Mouse (Mus musculus) embryonic facial prominence, embryonic 14.5 days (tissue): Measurements from ENCODE around the gene Mdn1. TPM values are rescaled to one million over a fixed set of nuclear protein-coding genes. Genes with fewer than 3 reads are reported as not detected.

Experiments used
- ATAC-seq: fragments of 200-750 bp; cut with Nextera tagmentation; 2 replicates; pipeline ENCODE4 v1.8.0; 2017; ENCODE audit warnings: low read depth, moderate number of reproducible peaks, moderate TSS enrichment
- DNase-seq: peaks from one replicate; pipeline ENCODE4 v3.0.0-alpha.2; 2015; ENCODE audit warnings: low spot score
- H3K27ac ChIP-seq: fragments of 300-500 bp; sonication (generic); replicated peaks from 2 replicates; pipeline ENCODE4 v1.5.1; 2014; ENCODE audit warnings: low read depth, mild to moderate bottlenecking, low read length, moderate library complexity
- H3K27me3 ChIP-seq: fragments of 300-500 bp; sonication (generic); replicated peaks from 2 replicates; pipeline ENCODE4 v1.6.1; 2014; ENCODE audit warnings: low read length; ENCODE audit not compliant: control insufficient read depth, insufficient read depth
- H3K36me3 ChIP-seq: fragments of 300-500 bp; sonication (generic); 2 replicates; pipeline ENCODE4 v1.6.1; 2014; ENCODE audit warnings: low read length, mixed read lengths; ENCODE audit not compliant: control insufficient read depth, insufficient read depth
- H3K4me1 ChIP-seq: fragments of 300-500 bp; sonication (generic); 2 replicates; pipeline ENCODE4 v1.6.1; 2014; ENCODE audit warnings: antibody characterized with exemption, low read length; ENCODE audit not compliant: control insufficient read depth, insufficient read depth
- H3K4me2 ChIP-seq: fragments of 300-500 bp; sonication (generic); 2 replicates; pipeline ENCODE4 v1.6.1; 2014; ENCODE audit warnings: low read depth, mild to moderate bottlenecking, low read length, moderate library complexity, mixed read lengths
- H3K4me3 ChIP-seq: fragments of 300-500 bp; sonication (generic); 2 replicates; pipeline ENCODE4 v1.5.1; 2014; ENCODE audit warnings: low read depth, mild to moderate bottlenecking, low read length
- H3K9ac ChIP-seq: fragments of 300-500 bp; sonication (generic); 2 replicates; pipeline ENCODE4 v1.6.1; 2014; ENCODE audit warnings: low read depth, mild to moderate bottlenecking, low read length, moderate library complexity, mixed read lengths
- H3K9me3 ChIP-seq: fragments of 300-500 bp; sonication (generic); 2 replicates; pipeline ENCODE4 v1.6.1; 2016; ENCODE audit warnings: low read length; ENCODE audit not compliant: control insufficient read depth
- WGBS: fragments of 180-500 bp; shearing (Covaris S2); extraction: QIAGEN DNeasy Blood & Tissue Kit; methylation state at CpG from one replicate; pipeline ENCODE4 v1.1.7; 2014; 5-methylcytosine and 5-hydroxymethylcytosine counted together
- polyA plus RNA-seq: library from polyadenylated mRNA; unstranded; fragments of >200 nt; fragmentation: Nextera tagmentation; extraction: Ambion mirVana; gene quantifications from 2 replicates; pipeline ENCODE4 v1.2.1, GENCODE M21; 2014

Mdn1 gene
- polyA plus RNA-seq, 1 experiment from 2014 or later: 15.2 TPM

DNA sequence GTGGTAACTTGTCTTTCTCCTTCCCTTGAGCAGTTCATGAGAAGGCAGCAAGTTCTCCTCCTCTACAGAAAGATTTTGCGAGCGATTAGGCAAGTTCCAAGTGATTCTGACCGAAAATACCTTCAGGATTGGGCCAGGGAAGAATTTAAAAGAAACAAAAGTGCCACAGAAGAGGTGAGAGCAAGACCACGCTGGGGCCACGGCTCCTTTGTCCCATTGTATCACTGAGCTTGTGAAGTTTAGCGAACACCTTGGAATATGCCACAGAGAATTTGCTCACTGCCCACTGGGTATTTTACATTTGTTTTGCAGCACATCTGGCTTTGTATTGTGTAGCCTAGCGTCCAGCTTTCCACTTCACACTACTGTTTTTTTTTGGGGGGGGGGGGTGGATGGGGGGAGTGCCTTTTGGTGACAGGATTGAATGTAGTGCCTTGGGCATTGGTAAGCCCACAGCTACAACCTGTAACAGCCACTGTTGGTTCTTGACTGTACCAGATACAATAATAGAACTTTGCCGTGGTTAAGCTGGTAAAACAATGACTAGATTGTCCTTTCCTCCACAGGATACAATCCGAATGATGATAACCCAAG, 143.8 kb downstream of the Mdn1 start:
- Histone ChIP-seq H3K4me1 (peaks cover 6% of the 10 kb centered on the region; the same call in 1 of the 2 replicates), H3K36me3 (0 out of 2 replicates have a peak, but pooled peaks cover 7% of the 10 kb centered on the region), H3K4me3 (peak overlapping the region; percentile 75), H3K9me3 (no peaks in the 10 kb centered on the region), H3K27me3 (no peaks in the 10 kb centered on the region), H3K27ac (peak overlapping the region; percentile 98), H3K9ac (peak overlapping the region; percentile 89), H3K4me2 (peak overlapping the region; percentile 57)
- DNase-seq (no peak), ATAC-seq (peak; percentile 50; the same call in 1 of the 2 replicates)
- 5% methylated on average over 9 of the region's 9 CpGs for WGBS

DNA sequence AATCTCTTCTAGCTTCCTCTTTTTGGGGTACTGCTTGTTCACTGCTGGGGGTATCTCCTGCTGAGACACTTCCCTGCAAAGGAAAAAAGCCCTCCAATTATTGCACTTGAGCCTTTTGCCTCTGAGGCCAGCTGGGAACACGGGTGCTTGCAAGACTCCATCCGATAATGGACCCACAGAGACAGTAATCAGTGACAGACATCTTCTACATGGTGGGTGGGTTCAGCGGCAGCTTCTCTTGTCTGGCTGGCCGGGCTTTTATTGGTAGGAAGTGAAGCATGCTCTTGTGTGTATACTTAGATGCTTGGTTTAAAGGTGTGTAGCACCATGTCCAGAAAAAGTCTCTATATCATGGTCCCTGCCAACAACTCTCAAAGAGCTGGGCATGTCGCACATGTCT, 160.6 kb downstream of the Mdn1 start:
- ATAC-seq (no peak), DNase-seq (no peak)
- Histone ChIP-seq H3K4me2 (no peak overlapping the region), H3K27ac (no peak overlapping the region), H3K9ac (no peak overlapping the region), H3K9me3 (no peaks in the 10 kb centered on the region), H3K4me1 (no peaks in the 10 kb centered on the region), H3K36me3 (no peaks in the 10 kb centered on the region), H3K27me3 (no peaks in the 10 kb centered on the region), H3K4me3 (no peak overlapping the region)
- WGBS: 65% methylated on average over 5 of the region's 5 CpGs

DNA sequence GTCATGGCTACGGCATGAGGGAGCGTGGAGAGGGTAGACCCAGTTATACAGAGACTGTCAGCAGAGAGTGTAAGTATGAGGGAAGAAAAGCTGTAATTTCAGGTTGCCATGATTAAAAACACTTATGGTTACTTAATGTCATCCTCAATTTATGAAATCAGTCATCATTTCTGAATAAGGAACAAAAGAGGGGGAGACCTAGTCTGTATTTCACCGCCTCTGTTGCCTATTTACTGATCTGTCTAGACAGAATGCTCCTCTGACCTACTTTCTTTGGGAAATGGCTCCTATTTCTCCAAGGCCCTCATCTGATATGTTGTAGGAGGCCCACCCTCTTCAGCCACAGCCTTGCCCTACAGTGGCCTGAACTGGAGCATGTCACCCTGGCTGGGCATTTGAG, 163.8 kb downstream of the Mdn1 start:
- no peak for DNase-seq
- Histone ChIP-seq H3K9ac (no peak overlapping the region), H3K36me3 (no peaks in the 10 kb centered on the region), H3K4me3 (no peak overlapping the region), H3K9me3 (no peaks in the 10 kb centered on the region), H3K4me2 (no peak overlapping the region), H3K4me1 (no peaks in the 10 kb centered on the region), H3K27ac (no peak overlapping the region), H3K27me3 (no peaks in the 10 kb centered on the region)
- ATAC-seq: no peak
- 85% methylated on average over 3 of the region's 3 CpGs for WGBS

DNA sequence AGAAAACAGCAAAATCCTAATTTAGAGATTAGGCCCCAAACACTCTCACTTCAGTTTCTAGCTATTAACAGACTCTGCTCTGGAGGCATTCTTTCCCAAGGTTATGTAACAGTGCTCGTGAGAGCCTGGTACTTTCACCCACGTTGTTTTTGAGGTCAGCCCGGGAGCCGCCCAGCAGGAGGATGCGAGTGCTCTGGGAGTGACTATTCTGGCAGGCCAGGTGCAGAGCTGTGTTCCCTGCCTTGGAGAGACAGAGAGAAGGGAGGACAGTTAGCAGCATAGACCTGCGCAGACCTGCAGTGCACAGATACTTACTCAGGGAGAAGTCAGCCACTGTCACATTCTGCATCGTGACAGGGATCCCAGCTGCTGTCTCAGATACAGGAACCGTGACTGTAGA, 167.3 kb downstream of the Mdn1 start:
- Histone ChIP-seq H3K27me3 (no peaks in the 10 kb centered on the region), H3K4me3 (no peak overlapping the region), H3K9ac (no peak overlapping the region), H3K9me3 (no peaks in the 10 kb centered on the region), H3K36me3 (no peaks in the 10 kb centered on the region), H3K4me1 (no peaks in the 10 kb centered on the region), H3K4me2 (no peak overlapping the region), H3K27ac (no peak overlapping the region)
- DNase-seq (no peak), ATAC-seq (no peak)
- 58% methylated on average over 8 of the region's 8 CpGs for WGBS

Other genes starting within 250 kb of the Mdn1 start
- gene Gja10, start 54.4 kb upstream of the Mdn1 start, polyA plus RNA-seq: not detected in 2 replicates
- gene Casp8ap2, start 41.7 kb upstream of the Mdn1 start, polyA plus RNA-seq: 49.3 and 56.1 TPM in 2 replicates
- gene Lyrm2, start 143.1 kb downstream of the Mdn1 start, polyA plus RNA-seq: 99.4 and 102 TPM in 2 replicates